Mouse (Mus musculus) limb, embryonic 13.5 days (tissue): ENCODE results near the gene Eif2b2. TPM values are rescaled to one million over a fixed set of nuclear protein-coding genes. Genes with fewer than 3 reads are reported as not detected.

Experiments
- ATAC-seq: fragments of 200-750 bp; cut with Nextera tagmentation; 2 replicates; pipeline ENCODE4 v1.8.0; 2017; ENCODE audit warnings: low read depth, moderate number of reproducible peaks, moderate TSS enrichment; ENCODE audit not compliant: low FRiP score
- H3K27ac ChIP-seq: fragments of 300-500 bp; sonication (generic); 2 replicates; pipeline ENCODE4 v1.5.1; 2015; ENCODE audit warnings: inconsistent platforms, mild to moderate bottlenecking, moderate library complexity
- H3K27me3 ChIP-seq: fragments of 300-500 bp; sonication (generic); 2 replicates; pipeline ENCODE4 v1.6.1; 2015; ENCODE audit warnings: mild to moderate bottlenecking, inconsistent platforms
- H3K36me3 ChIP-seq: fragments of 300-500 bp; sonication (generic); 2 replicates; pipeline ENCODE4 v1.6.1; 2015; ENCODE audit warnings: inconsistent platforms, mild to moderate bottlenecking, moderate library complexity
- H3K4me1 ChIP-seq: fragments of 300-500 bp; sonication (generic); 2 replicates; pipeline ENCODE4 v1.6.1; 2015; ENCODE audit warnings: inconsistent platforms
- H3K4me2 ChIP-seq: fragments of 300-500 bp; sonication (generic); replicated peaks from 2 replicates; pipeline ENCODE4 v1.6.1; 2015; ENCODE audit warnings: inconsistent platforms, mild to moderate bottlenecking, moderate library complexity
- H3K4me3 ChIP-seq: fragments of 300-500 bp; sonication (generic); 2 replicates; pipeline ENCODE4 v1.5.1; 2015; ENCODE audit warnings: moderate library complexity, mild to moderate bottlenecking, inconsistent platforms
- H3K9ac ChIP-seq: fragments of 300-500 bp; sonication (generic); 2 replicates; pipeline ENCODE4 v1.6.1; 2015; ENCODE audit warnings: mild to moderate bottlenecking, inconsistent platforms
- H3K9me3 ChIP-seq: fragments of 300-500 bp; sonication (generic); 2 replicates; pipeline ENCODE4 v1.6.1; 2016; ENCODE audit warnings: inconsistent platforms
- WGBS: fragments of 180-500 bp; shearing (Covaris S2); methylation state at CpG from one replicate; pipeline ENCODE4 v1.1.7; 2015; 5-methylcytosine and 5-hydroxymethylcytosine counted together
- microRNA-seq: library from miRNA; unstranded; fragments of <30 nt; microRNA quantifications from one replicate; pipeline ENCODE4, GENCODE M21; 2016
- polyA plus RNA-seq: library from polyadenylated mRNA; unstranded; fragments of >200 nt; fragmentation: Nextera tagmentation; extraction: Ambion mirVana; gene quantifications from 2 replicates; pipeline ENCODE4 v1.2.1, GENCODE M21; 2015

The Eif2b2 gene
- polyA plus RNA-seq, 1 experiment from 2014 or later = 79.9 TPM

GRCm38 (mm10) chr12:85263190-85263589 is 43.9 kb downstream of the Eif2b2 start:
- Histone ChIP-seq H3K36me3 (peaks cover 8% of the 10 kb centered on the region), H3K9ac (no peak overlapping the region), H3K4me2 (0 out of 2 replicates have a peak overlapping the region, but pooled peaks have one; percentile 4), H3K4me3 (no peak overlapping the region), H3K4me1 (peaks cover 29% of the 10 kb centered on the region), H3K27ac (peak overlapping the region; percentile 78), H3K9me3 (peaks cover 8% of the 10 kb centered on the region), H3K27me3 (no peaks in the 10 kb centered on the region)
- ATAC-seq = no peak
- WGBS = 52% methylated on average over 5 of the region's 5 CpGs

- ATAC-seq = peak; percentile 84; the same call in 1 of the 2 replicates
- Histone ChIP-seq H3K4me1 (peaks cover 29% of the 10 kb centered on the region), H3K4me2 (no peak overlapping the region)
Observed at GRCm38 (mm10) chr12:85264531-85264930, 45.2 kb downstream of the Eif2b2 start.

GRCm38 (mm10) chr12:85264940-85265339 is 45.7 kb downstream of the Eif2b2 start:
- no peaks in the 10 kb centered on the region for H3K27me3 ChIP-seq
- H3K4me1 ChIP-seq = peaks cover 30% of the 10 kb centered on the region
- H3K4me3 ChIP-seq = no peak overlapping the region
- peak overlapping the region; percentile 52; the same call in 1 of the 2 replicates for H3K27ac ChIP-seq
- H3K36me3 ChIP-seq = peaks cover 5% of the 10 kb centered on the region
- WGBS = 21% methylated on average over 7 of the region's 7 CpGs
- H3K9me3 ChIP-seq = peaks cover 13% of the 10 kb centered on the region
- peak; percentile 61; the same call in 1 of the 2 replicates for ATAC-seq
- H3K9ac ChIP-seq = no peak overlapping the region
- H3K4me2 ChIP-seq = 0 out of 2 replicates have a peak overlapping the region, but pooled peaks have one; percentile 16

More at GRCm38 (mm10) chr12:85264531-85264930, 45.2 kb downstream of the Eif2b2 start:
- no peak overlapping the region for H3K4me3 ChIP-seq
- peak overlapping the region; percentile 67; the same call in 1 of the 2 replicates for H3K27ac ChIP-seq
- H3K9ac ChIP-seq = no peak overlapping the region
- H3K36me3 ChIP-seq = peaks cover 6% of the 10 kb centered on the region
- 40% methylated on average over 8 of the region's 8 CpGs for WGBS
- H3K9me3 ChIP-seq = peaks cover 13% of the 10 kb centered on the region
- H3K27me3 ChIP-seq = no peaks in the 10 kb centered on the region

GRCm38 (mm10) chr12:85266248-85266647 is 47.0 kb downstream of the Eif2b2 start:
- no peaks in the 10 kb centered on the region; the same call in 1 of the 2 replicates for H3K36me3 ChIP-seq
- no peaks in the 10 kb centered on the region for H3K27me3 ChIP-seq
- H3K4me2 ChIP-seq = no peak overlapping the region
- no peak overlapping the region for H3K9ac ChIP-seq
- ATAC-seq = no peak
- peaks cover 32% of the 10 kb centered on the region for H3K4me1 ChIP-seq
- H3K4me3 ChIP-seq = no peak overlapping the region
- H3K27ac ChIP-seq = 0 out of 2 replicates have a peak overlapping the region, but pooled peaks have one; percentile 52
- WGBS = 93% methylated on average over 3 of the region's 3 CpGs
- H3K9me3 ChIP-seq = peaks cover 13% of the 10 kb centered on the region

- H3K27ac ChIP-seq = peak overlapping the region; percentile 90
- 38% methylated on average over 3 of the region's 3 CpGs for WGBS
- peaks cover 18% of the 10 kb centered on the region for H3K4me1 ChIP-seq
- no peaks in the 10 kb centered on the region for H3K27me3 ChIP-seq
- peaks cover 13% of the 10 kb centered on the region for H3K9me3 ChIP-seq
- peaks cover 4% of the 10 kb centered on the region for H3K36me3 ChIP-seq
- peak overlapping the region; percentile 52 for H3K4me3 ChIP-seq
- peak overlapping the region; percentile 63 for H3K4me2 ChIP-seq
- ATAC-seq = no peak
- H3K9ac ChIP-seq = peak overlapping the region; percentile 76
Observed at GRCm38 (mm10) chr12:85269821-85270220, 50.5 kb downstream of the Eif2b2 start.

- peaks cover 13% of the 10 kb centered on the region for H3K9me3 ChIP-seq
- WGBS = under 1% methylated on average over 35 of the region's 35 CpGs
- no peaks in the 10 kb centered on the region for H3K27me3 ChIP-seq
- H3K4me1 ChIP-seq = peaks cover 13% of the 10 kb centered on the region
- peaks cover 9% of the 10 kb centered on the region for H3K36me3 ChIP-seq
- peak within 1 kb of the TSS; percentile 76 for H3K9ac ChIP-seq
- ATAC-seq = peak; percentile 94
- H3K27ac ChIP-seq = peak within 1 kb of the TSS; percentile 90
- H3K4me3 ChIP-seq = peak within 1 kb of the TSS; percentile 52
- peak within 1 kb of the TSS; percentile 63 for H3K4me2 ChIP-seq
Observed at GRCm38 (mm10) chr12:85270319-85270718, 51.0 kb downstream of the Eif2b2 start, which contains the start of gene Mlh3. Gene Mlh3, minus strand, starts transcription at chr12:85270599.

GRCm38 (mm10) chr12:85271132-85271842 is 52.0 kb downstream of the Eif2b2 start:
- no peak for ATAC-seq
- H3K4me3 ChIP-seq = no peak overlapping the region; the same call in 1 of the 2 replicates
- peak overlapping the region; percentile 63 for H3K4me2 ChIP-seq
- H3K9me3 ChIP-seq = peaks cover 13% of the 10 kb centered on the region
- no peaks in the 10 kb centered on the region for H3K27me3 ChIP-seq
- no peak overlapping the region for H3K9ac ChIP-seq
- WGBS = 80% methylated on average over 7 of the region's 7 CpGs
- H3K4me1 ChIP-seq = peaks cover 4% of the 10 kb centered on the region; the same call in 1 of the 2 replicates
- H3K36me3 ChIP-seq = peaks cover 9% of the 10 kb centered on the region
- no peak overlapping the region for H3K27ac ChIP-seq

GRCm38 (mm10) chr12:85271843-85272206 is 52.5 kb downstream of the Eif2b2 start:
- no peak overlapping the region for H3K27ac ChIP-seq
- 76% methylated on average over 4 of the region's 4 CpGs for WGBS

GRCm38 (mm10) chr12:85273508-85273907 is 54.2 kb downstream of the Eif2b2 start:
- Histone ChIP-seq H3K4me1 (0 out of 2 replicates have a peak, but pooled peaks cover 3% of the 10 kb centered on the region), H3K4me2 (no peak overlapping the region), H3K9me3 (0 out of 2 replicates have a peak, but pooled peaks cover 5% of the 10 kb centered on the region), H3K36me3 (peaks cover 11% of the 10 kb centered on the region), H3K27me3 (no peaks in the 10 kb centered on the region), H3K4me3 (no peak overlapping the region), H3K9ac (no peak overlapping the region), H3K27ac (no peak overlapping the region)
- WGBS = 68% methylated on average over 10 of the region's 10 CpGs
- ATAC-seq = no peak

More at GRCm38 (mm10) chr12:85271843-85272206, 52.5 kb downstream of the Eif2b2 start:
- no peak for ATAC-seq
- H3K4me1 ChIP-seq = 0 out of 2 replicates have a peak, but pooled peaks cover 3% of the 10 kb centered on the region
- H3K9ac ChIP-seq = no peak overlapping the region
- H3K27me3 ChIP-seq = no peaks in the 10 kb centered on the region
- peaks cover 9% of the 10 kb centered on the region for H3K36me3 ChIP-seq
- H3K4me2 ChIP-seq = no peak overlapping the region
- H3K4me3 ChIP-seq = no peak overlapping the region
- peaks cover 13% of the 10 kb centered on the region for H3K9me3 ChIP-seq

Small RNA genes within 50 kb of the gene (microRNA-seq; reads per million reads assigned to microRNA genes)
- not detected for gene Mir6938

Other genes with a start within 250 kb of the Eif2b2 start
- gene Fcf1, start 248.6 kb upstream of the Eif2b2 start, polyA plus RNA-seq = 146 and 167 TPM in 2 replicates
- gene Arel1, start 248.6 kb upstream of the Eif2b2 start, polyA plus RNA-seq = 14.0 and 14.9 TPM in 2 replicates
- 37.1 and 38.2 TPM in 2 replicates for gene Ylpm1, start 223.2 kb upstream of the Eif2b2 start, polyA plus RNA-seq
- 3.6 and 4.1 TPM in 2 replicates for gene Prox2, start 108.7 kb upstream of the Eif2b2 start, polyA plus RNA-seq
- gene Dlst, start 108.6 kb upstream of the Eif2b2 start, polyA plus RNA-seq = 105 and 110 TPM in 2 replicates
- gene Rps6kl1, start 68.2 kb upstream of the Eif2b2 start, polyA plus RNA-seq = 0.31 and 0.33 TPM in 2 replicates
- gene Pgf, start 41.7 kb upstream of the Eif2b2 start, polyA plus RNA-seq = 17.9 and 19.5 TPM in 2 replicates
- gene Mlh3, start 51.1 kb downstream of the Eif2b2 start, polyA plus RNA-seq = 10.0 and 10.8 TPM in 2 replicates
- 44.8 and 48.4 TPM in 2 replicates for gene Acyp1, start 69.0 kb downstream of the Eif2b2 start, polyA plus RNA-seq
- gene Zc2hc1c, start 69.1 kb downstream of the Eif2b2 start, polyA plus RNA-seq = 1.0 and 1.2 TPM in 2 replicates
- 25.4 and 29.1 TPM in 2 replicates for gene Nek9, start 119.9 kb downstream of the Eif2b2 start, polyA plus RNA-seq
- 320 and 322 TPM in 2 replicates for gene Tmed10, start 155.4 kb downstream of the Eif2b2 start, polyA plus RNA-seq